Mouse (Mus musculus) bone marrow macrophage, adult 2 months (primary cell): ENCODE measurements at regions not wholly inside any gene's neighbourhood (a gene's known extent, or its start where the extent isn't known, plus 50 kb on each side); places are given as distances from the start of the nearest gene placed in this dataset.

Experiments used
- CTCF ChIP-seq: IDR thresholded peaks from 2 replicates; pipeline ENCODE4 v1.5.1; 2012; ENCODE audit warnings: low read depth, mild to moderate bottlenecking, low read length, moderate library complexity
- POLR2A ChIP-seq: IDR thresholded peaks from 2 replicates; pipeline ENCODE4 v1.6.1; 2012; ENCODE audit warnings: mild to moderate bottlenecking, low read depth, low read length, borderline replicate concordance

GRCm38 (mm10) chr10:96397931-96398561 lies 218.8 kb upstream of the Btg1 start:
- no peak for TF ChIP-seq CTCF
- no peak for TF ChIP-seq POLR2A
